Mouse (Mus musculus): ENCODE data around the gene Usp25.

- TF ChIP-seq CTCF (IDR thresholded peaks at IDR 0.05; ENCODE audit: insufficient read depth, low read depth, low read length) (no peak), POLR2A (IDR thresholded peaks at IDR 0.05; ENCODE audit: insufficient read depth, low read depth, low read length) (no peak)
These were observed 50.4 kb downstream of the Usp25 start for GRCm38 (mm10) chr16:77063916-77064315.
